Mouse (Mus musculus) forebrain, embryonic 13.5 days (tissue): ENCODE data around the gene Olfr309. TPM values are rescaled to one million over a fixed set of nuclear protein-coding genes. Genes with fewer than 3 reads are reported as not detected.
"Not testable (repeated sequence)": the region's sequence is repeated elsewhere in the genome, so short reads cannot be mapped to it uniquely, and the experiment has no call there.

Experiments used
- ATAC-seq: fragments of 200-750 bp; cut with Nextera tagmentation; 2 replicates; pipeline ENCODE4 v1.8.0; 2017
- H3K27ac ChIP-seq: fragments of 300-500 bp; sonication (generic); 2 replicates; pipeline ENCODE4 v1.5.1; 2015; ENCODE audit warnings: inconsistent platforms, mild to moderate bottlenecking, moderate library complexity
- H3K27me3 ChIP-seq: fragments of 300-500 bp; sonication (generic); 2 replicates; pipeline ENCODE4 v1.6.1; 2015; ENCODE audit warnings: mild to moderate bottlenecking, inconsistent platforms
- H3K36me3 ChIP-seq: fragments of 300-500 bp; sonication (generic); 2 replicates; pipeline ENCODE4 v1.6.1; 2015; ENCODE audit warnings: mild to moderate bottlenecking, inconsistent platforms; ENCODE audit not compliant: poor library complexity, severe bottlenecking
- H3K4me1 ChIP-seq: fragments of 300-500 bp; sonication (generic); 2 replicates; pipeline ENCODE4 v1.6.1; 2015; ENCODE audit warnings: inconsistent platforms
- H3K4me2 ChIP-seq: fragments of 300-500 bp; sonication (generic); 2 replicates; pipeline ENCODE4 v1.6.1; 2015; ENCODE audit warnings: inconsistent platforms, mild to moderate bottlenecking, moderate library complexity
- H3K4me3 ChIP-seq: fragments of 300-500 bp; sonication (generic); 2 replicates; pipeline ENCODE4 v1.5.1; 2015; ENCODE audit warnings: mild to moderate bottlenecking, inconsistent platforms
- H3K9ac ChIP-seq: fragments of 300-500 bp; sonication (generic); 2 replicates; pipeline ENCODE4 v1.6.1; 2015; ENCODE audit warnings: mild to moderate bottlenecking, inconsistent platforms
- H3K9me3 ChIP-seq: fragments of 300-500 bp; sonication (generic); replicated peaks from 2 replicates; pipeline ENCODE4 v1.6.1; 2016; ENCODE audit warnings: inconsistent platforms
- WGBS: fragments of 180-500 bp; shearing (Covaris S2); methylation state at CpG from one replicate; pipeline ENCODE4 v1.1.7; 2015; 5-methylcytosine and 5-hydroxymethylcytosine counted together
- microRNA-seq: library from miRNA; unstranded; fragments of <30 nt; microRNA quantifications from one replicate; pipeline ENCODE4, GENCODE M21; 2016
- polyA plus RNA-seq: library from polyadenylated mRNA; unstranded; fragments of >200 nt; fragmentation: Nextera tagmentation; extraction: Ambion mirVana; gene quantifications from 2 replicates; pipeline ENCODE4 v1.2.1, GENCODE M21; 2015

Gene Olfr309
- not detected in 2 replicates for polyA plus RNA-seq

DNA sequence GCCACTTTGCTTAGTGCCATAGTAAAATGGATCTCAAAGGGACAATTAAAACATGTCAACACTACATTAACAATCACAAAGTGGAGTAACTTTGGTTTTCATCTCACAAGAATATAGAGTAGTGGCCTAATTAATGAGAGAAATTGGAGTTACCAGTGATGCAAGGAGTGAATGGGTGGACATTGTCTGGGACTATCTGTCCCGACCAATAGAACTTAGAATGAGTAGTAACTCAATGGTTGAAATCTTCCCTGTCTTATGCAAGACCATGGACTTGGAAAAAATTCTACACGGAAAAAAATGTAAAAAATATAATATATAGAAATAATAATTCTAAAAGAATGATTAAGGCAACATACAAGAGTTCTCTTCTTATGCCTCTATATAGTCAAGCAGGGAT, at the start of gene Olfr309:
TSS of gene Olfr309 (minus strand) at position 101 of the 400 bp plus-strand sequence.
- no peak within 1 kb of the TSS for H3K4me2 ChIP-seq
- no peaks in the 10 kb centered on the region for H3K9me3 ChIP-seq
- no peak for ATAC-seq
- H3K27me3 ChIP-seq = no peaks in the 10 kb centered on the region
- WGBS = 78% methylated on average over 2 of the region's 2 CpGs
- H3K9ac ChIP-seq = no peak within 1 kb of the TSS
- H3K36me3 ChIP-seq = no peaks in the 10 kb centered on the region
- H3K4me1 ChIP-seq = no peaks in the 10 kb centered on the region
- H3K4me3 ChIP-seq = no peak within 1 kb of the TSS
- H3K27ac ChIP-seq = no peak within 1 kb of the TSS

DNA sequence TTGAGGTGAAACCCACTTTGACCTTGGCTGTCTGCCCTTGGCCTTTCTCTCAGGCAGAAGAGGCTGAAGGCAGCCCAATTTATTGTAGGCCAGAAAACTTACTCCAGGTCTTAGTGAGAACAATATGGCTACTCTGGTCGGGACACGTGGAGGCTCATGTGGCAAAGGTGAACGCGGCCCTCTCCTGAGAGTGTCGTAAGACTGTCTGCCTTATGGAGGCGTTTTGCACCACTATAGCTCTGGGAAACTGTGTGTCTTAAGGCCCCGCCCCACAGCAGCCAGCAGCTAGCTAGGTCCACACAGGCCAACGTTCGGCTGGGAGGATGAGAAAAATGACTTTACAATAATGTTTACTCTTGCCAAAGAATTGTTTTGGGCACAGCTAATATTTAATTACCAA, 32.8 kb upstream of the Olfr309 start:
- not testable (repeated sequence) for H3K27me3 ChIP-seq, H3K4me3 ChIP-seq, H3K9ac ChIP-seq, H3K4me2 ChIP-seq, H3K9me3 ChIP-seq, H3K36me3 ChIP-seq, H3K4me1 ChIP-seq, H3K27ac ChIP-seq, ATAC-seq
- WGBS = 92% methylated on average over 9 of the region's 9 CpGs

DNA sequence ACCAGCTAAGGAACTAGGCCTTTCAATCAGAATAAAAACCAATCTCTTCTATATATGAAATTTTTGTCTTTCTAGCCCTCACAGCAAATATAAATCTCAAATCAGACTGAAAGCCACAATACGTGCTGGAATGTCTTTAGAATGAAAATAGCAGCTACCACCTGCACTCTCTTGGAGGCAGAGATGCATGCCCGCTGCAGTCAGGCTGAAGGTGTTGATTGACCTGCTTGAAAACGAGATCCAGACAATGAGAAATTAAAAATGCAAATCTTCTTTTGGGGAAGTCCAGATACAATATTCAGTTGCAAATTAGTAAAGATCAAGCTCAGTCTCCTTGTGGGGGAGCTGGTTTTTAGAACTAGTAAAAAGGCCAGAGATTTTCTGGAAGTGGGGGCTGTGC, 30.7 kb upstream of the Olfr309 start:
- no peak for ATAC-seq
- Histone ChIP-seq H3K27ac (no peak overlapping the region), H3K27me3 (no peaks in the 10 kb centered on the region), H3K4me1 (no peaks in the 10 kb centered on the region), H3K4me2 (no peak overlapping the region), H3K36me3 (no peaks in the 10 kb centered on the region), H3K4me3 (no peak overlapping the region), H3K9me3 (peaks cover 4% of the 10 kb centered on the region; the same call in 1 of the 2 replicates), H3K9ac (no peak overlapping the region)
- WGBS = 61% methylated on average over 3 of the region's 3 CpGs

GRCm38 (mm10) chr7:86342881-86343565, 29.5 kb upstream of the Olfr309 start:
- Histone ChIP-seq H3K9ac (no peak overlapping the region), H3K27ac (no peak overlapping the region), H3K4me2 (no peak overlapping the region), H3K4me1 (no peaks in the 10 kb centered on the region), H3K36me3 (no peaks in the 10 kb centered on the region), H3K9me3 (no peaks in the 10 kb centered on the region), H3K27me3 (no peaks in the 10 kb centered on the region), H3K4me3 (no peak overlapping the region)
- 80% methylated on average over 14 of the region's 14 CpGs for WGBS
- ATAC-seq = no peak

- Histone ChIP-seq H3K4me2 (no peak within 1 kb of the TSS), H3K36me3 (no peaks in the 10 kb centered on the region), H3K4me1 (no peaks in the 10 kb centered on the region), H3K27me3 (no peaks in the 10 kb centered on the region), H3K4me3 (no peak within 1 kb of the TSS), H3K27ac (no peak within 1 kb of the TSS), H3K9ac (no peak within 1 kb of the TSS), H3K9me3 (no peaks in the 10 kb centered on the region)
- 77% methylated on average over 1 of the region's 1 CpGs for WGBS
- ATAC-seq = no peak
Observed at GRCm38 (mm10) chr7:86337486-86337885, 24.0 kb upstream of the Olfr309 start, which contains the start of gene Olfr307. Gene Olfr307, minus strand, starts transcription at chr7:86337586.

- ATAC-seq = no peak
Observed at GRCm38 (mm10) chr7:86325530-86325929, 12.0 kb upstream of the Olfr309 start, which contains the start of gene Olfr308. Gene Olfr308, minus strand, starts transcription at chr7:86325630.

DNA sequence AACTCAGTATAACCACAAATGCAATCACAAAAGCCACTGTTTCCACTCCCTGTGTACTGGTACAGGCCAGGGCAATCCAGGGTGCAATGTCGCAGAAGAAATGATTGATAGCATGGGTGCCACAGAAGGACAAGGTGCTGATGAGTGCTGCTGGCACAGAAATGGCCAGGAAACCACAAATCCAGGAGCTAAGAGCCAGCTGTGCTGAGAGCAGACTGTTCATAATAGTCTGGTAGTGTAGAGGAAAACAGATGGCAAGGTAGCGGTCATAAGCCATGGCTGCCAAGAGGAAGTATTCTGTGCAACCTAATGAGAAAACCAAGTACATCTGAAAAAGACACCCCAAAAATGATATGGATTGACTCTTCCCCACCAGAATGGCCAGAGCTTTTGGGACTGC, 7.8 kb upstream of the Olfr309 start:
- Histone ChIP-seq H3K9ac (no peak overlapping the region), H3K4me3 (no peak overlapping the region), H3K9me3 (no peaks in the 10 kb centered on the region), H3K27me3 (no peaks in the 10 kb centered on the region), H3K4me2 (no peak overlapping the region), H3K4me1 (no peaks in the 10 kb centered on the region), H3K36me3 (no peaks in the 10 kb centered on the region), H3K27ac (no peak overlapping the region)
- no peak for ATAC-seq
- 96% methylated on average over 2 of the region's 2 CpGs for WGBS

More at GRCm38 (mm10) chr7:86325530-86325929, 12.0 kb upstream of the Olfr309 start, which contains the start of gene Olfr308:
- Histone ChIP-seq H3K9me3 (no peaks in the 10 kb centered on the region), H3K36me3 (no peaks in the 10 kb centered on the region), H3K27ac (no peak within 1 kb of the TSS), H3K4me2 (no peak within 1 kb of the TSS), H3K9ac (no peak within 1 kb of the TSS), H3K27me3 (no peaks in the 10 kb centered on the region), H3K4me1 (no peaks in the 10 kb centered on the region), H3K4me3 (no peak within 1 kb of the TSS)

DNA sequence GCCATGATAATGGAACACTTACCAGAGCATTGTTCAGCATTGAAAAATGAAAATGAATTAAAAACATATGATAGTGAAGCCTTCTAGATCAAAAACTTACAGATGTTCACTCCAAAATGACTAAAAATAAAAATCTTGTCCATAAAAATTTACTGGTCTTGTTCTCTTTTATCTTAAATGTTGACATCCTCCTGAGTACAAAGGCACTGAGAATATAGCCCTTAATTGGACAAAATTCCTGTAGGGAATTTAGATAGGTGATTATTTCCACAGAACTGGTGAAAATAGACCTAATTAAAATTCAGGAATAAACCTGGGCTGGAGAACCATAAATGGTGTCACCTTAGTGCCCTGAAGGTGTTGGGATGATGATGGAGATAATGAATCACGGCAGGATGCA, 36.4 kb downstream of the Olfr309 start, which contains the start of gene Olfr310:
TSS of gene Olfr310 (minus strand) at position 101 of the 400 bp plus-strand sequence.
- no peak within 1 kb of the TSS for H3K27ac ChIP-seq

More for the DNA sequence above, 36.4 kb downstream of the Olfr309 start, which contains the start of gene Olfr310:
- Histone ChIP-seq H3K36me3 (no peaks in the 10 kb centered on the region), H3K9me3 (no peaks in the 10 kb centered on the region), H3K4me3 (no peak within 1 kb of the TSS), H3K27me3 (no peaks in the 10 kb centered on the region), H3K4me1 (no peaks in the 10 kb centered on the region), H3K9ac (no peak within 1 kb of the TSS), H3K4me2 (no peak within 1 kb of the TSS)
- no peak for ATAC-seq
- WGBS = 83% methylated on average over 1 of the region's 1 CpGs

Small RNAs within 50 kb of the gene (microRNA-seq; reads per million reads assigned to microRNA genes)
- gene Gm23192 = not detected

Other genes with a start within 250 kb of the Olfr309 start
- gene Vmn2r75, start 141.9 kb downstream of the Olfr309 start, polyA plus RNA-seq = not detected in 2 replicates
- gene Vmn2r76, start 67.4 kb downstream of the Olfr309 start, polyA plus RNA-seq = not detected in 2 replicates
- gene Olfr310, start 36.5 kb downstream of the Olfr309 start, polyA plus RNA-seq = not detected in 2 replicates
- not detected in 2 replicates for gene Olfr308, start 11.9 kb upstream of the Olfr309 start, polyA plus RNA-seq
- not detected in 2 replicates for gene Olfr307, start 23.9 kb upstream of the Olfr309 start, polyA plus RNA-seq
- not detected in 2 replicates for gene Olfr305, start 53.2 kb upstream of the Olfr309 start, polyA plus RNA-seq
- gene Olfr304, start 73.0 kb upstream of the Olfr309 start, polyA plus RNA-seq = not detected in 2 replicates
- not detected in 2 replicates for gene Olfr303, start 84.1 kb upstream of the Olfr309 start, polyA plus RNA-seq
- gene Olfr301, start 90.1 kb upstream of the Olfr309 start, polyA plus RNA-seq = not detected in 2 replicates
- not detected in 2 replicates for gene Olfr299, start 146.2 kb upstream of the Olfr309 start, polyA plus RNA-seq
- not detected in 2 replicates for gene Olfr298, start 178.8 kb upstream of the Olfr309 start, polyA plus RNA-seq
- gene Olfr297, start 206.3 kb upstream of the Olfr309 start, polyA plus RNA-seq = not detected in 2 replicates